Mouse (Mus musculus): ENCODE data around the gene Ovol3. TPM values are rescaled to one million over a fixed set of nuclear protein-coding genes. Genes with fewer than 3 reads are reported as not detected.

The Ovol3 gene
- not detected in 2 replicates for polyA plus RNA-seq (2015; fragmentation: Nextera tagmentation; extraction: Ambion mirVana)

GRCm38 (mm10) chr7:30235625-30236024, at the start of gene Ovol3:
Ovol3 (minus strand) TSS chr7:30235725.
- Histone ChIP-seq H3K4me3 (replicated peaks; ENCODE audit: low read length) (no peak within 1 kb of the TSS), H3K4me2 (ENCODE audit: low read length) (no peak within 1 kb of the TSS), H3K9ac (replicated peaks; ENCODE audit: low read depth, low read length) (no peak within 1 kb of the TSS), H3K27ac (ENCODE audit: low read length) (no peak within 1 kb of the TSS), H3K4me1 (replicated peaks; ENCODE audit: control insufficient read depth, insufficient read depth, low read length) (peaks cover 17% of the 10 kb centered on the region), H3K27me3 (replicated peaks; ENCODE audit: control insufficient read depth, insufficient read depth, low read length) (no peaks in the 10 kb centered on the region), H3K36me3 (ENCODE audit: control insufficient read depth, insufficient read depth) (no peaks in the 10 kb centered on the region), H3K9me3 (ENCODE audit: control insufficient read depth, low read length) (no peaks in the 10 kb centered on the region)
- ATAC-seq = no peak
- 89% methylated on average over 4 of the region's 4 CpGs for WGBS

GRCm38 (mm10) chr7:30282740-30283139, 47.2 kb upstream of the Ovol3 start:
- Histone ChIP-seq H3K9me3 (ENCODE audit: control insufficient read depth, low read length) (no peaks in the 10 kb centered on the region), H3K36me3 (ENCODE audit: control insufficient read depth, insufficient read depth) (no peaks in the 10 kb centered on the region), H3K4me1 (replicated peaks; ENCODE audit: control insufficient read depth, insufficient read depth, low read length) (peaks cover 10% of the 10 kb centered on the region), H3K27me3 (replicated peaks; ENCODE audit: control insufficient read depth, insufficient read depth, low read length) (no peaks in the 10 kb centered on the region), H3K4me2 (ENCODE audit: low read length) (no peak overlapping the region), H3K27ac (ENCODE audit: low read length) (no peak overlapping the region), H3K9ac (replicated peaks; ENCODE audit: low read depth, low read length) (no peak overlapping the region), H3K4me3 (replicated peaks; ENCODE audit: low read length) (no peak overlapping the region)
- 74% methylated on average over 7 of the region's 7 CpGs for WGBS
- ATAC-seq = no peak

- no peaks in the 10 kb centered on the region for H3K9me3 ChIP-seq (ENCODE audit: control insufficient read depth, low read length)
- H3K4me1 ChIP-seq (replicated peaks; ENCODE audit: control insufficient read depth, insufficient read depth, low read length) = peaks cover 10% of the 10 kb centered on the region
- H3K27me3 ChIP-seq (replicated peaks; ENCODE audit: control insufficient read depth, insufficient read depth, low read length) = no peaks in the 10 kb centered on the region
- H3K36me3 ChIP-seq (ENCODE audit: control insufficient read depth, insufficient read depth) = no peaks in the 10 kb centered on the region
- H3K27ac ChIP-seq (ENCODE audit: low read length) = no peak overlapping the region
- no peak overlapping the region for H3K4me3 ChIP-seq (replicated peaks; ENCODE audit: low read length)
- 80% methylated on average over 4 of the region's 4 CpGs for WGBS
- no peak overlapping the region for H3K9ac ChIP-seq (replicated peaks; ENCODE audit: low read depth, low read length)
- no peak for ATAC-seq
- no peak overlapping the region for H3K4me2 ChIP-seq (ENCODE audit: low read length)
Observed at GRCm38 (mm10) chr7:30281522-30281921, 46.0 kb upstream of the Ovol3 start.

- ATAC-seq = peak; percentile 79
- WGBS = under 1% methylated on average over 20 of the region's 20 CpGs
Observed at GRCm38 (mm10) chr7:30280670-30281138, 45.2 kb upstream of the Ovol3 start.

GRCm38 (mm10) chr7:30279951-30280669, 44.6 kb upstream of the Ovol3 start, which contains the start of the genes Thap8 and Wdr62:
Thap8 (plus strand) TSS chr7:30280094.
Wdr62 (minus strand) TSS chr7:30280419.
- peaks cover 10% of the 10 kb centered on the region for H3K4me1 ChIP-seq (replicated peaks; ENCODE audit: control insufficient read depth, insufficient read depth, low read length)
- H3K27me3 ChIP-seq (replicated peaks; ENCODE audit: control insufficient read depth, insufficient read depth, low read length) = no peaks in the 10 kb centered on the region
- H3K4me2 ChIP-seq (ENCODE audit: low read length) = peak within 1 kb of the TSS; percentile 98
- H3K36me3 ChIP-seq (ENCODE audit: control insufficient read depth, insufficient read depth) = no peaks in the 10 kb centered on the region
- H3K27ac ChIP-seq (ENCODE audit: low read length) = peak within 1 kb of the TSS; percentile 100
- WGBS = under 1% methylated on average over 49 of the region's 49 CpGs
- H3K4me3 ChIP-seq (replicated peaks; ENCODE audit: low read length) = peak within 1 kb of the TSS; percentile 81
- H3K9me3 ChIP-seq (ENCODE audit: control insufficient read depth, low read length) = no peaks in the 10 kb centered on the region
- ATAC-seq = peak; percentile 97
- H3K9ac ChIP-seq (replicated peaks; ENCODE audit: low read depth, low read length) = peak within 1 kb of the TSS; percentile 68

More at GRCm38 (mm10) chr7:30280670-30281138, 45.2 kb upstream of the Ovol3 start:
- no peaks in the 10 kb centered on the region for H3K27me3 ChIP-seq (replicated peaks; ENCODE audit: control insufficient read depth, insufficient read depth, low read length)
- peaks cover 10% of the 10 kb centered on the region for H3K4me1 ChIP-seq (replicated peaks; ENCODE audit: control insufficient read depth, insufficient read depth, low read length)
- no peaks in the 10 kb centered on the region for H3K36me3 ChIP-seq (ENCODE audit: control insufficient read depth, insufficient read depth)
- peak overlapping the region; percentile 100 for H3K27ac ChIP-seq (ENCODE audit: low read length)
- peak overlapping the region; percentile 81 for H3K4me3 ChIP-seq (replicated peaks; ENCODE audit: low read length)
- H3K9me3 ChIP-seq (ENCODE audit: control insufficient read depth, low read length) = no peaks in the 10 kb centered on the region
- H3K4me2 ChIP-seq (ENCODE audit: low read length) = peak overlapping the region; percentile 98
- peak overlapping the region; percentile 68 for H3K9ac ChIP-seq (replicated peaks; ENCODE audit: low read depth, low read length)

- 0% methylated on average over 6 of the region's 6 CpGs for WGBS
Observed at GRCm38 (mm10) chr7:30279536-30279935, 44.0 kb upstream of the Ovol3 start.

GRCm38 (mm10) chr7:30278911-30279310, 43.4 kb upstream of the Ovol3 start:
- H3K9me3 ChIP-seq (ENCODE audit: control insufficient read depth, low read length) = no peaks in the 10 kb centered on the region
- H3K9ac ChIP-seq (replicated peaks; ENCODE audit: low read depth, low read length) = no peak overlapping the region
- ATAC-seq = no peak
- no peaks in the 10 kb centered on the region for H3K36me3 ChIP-seq (ENCODE audit: control insufficient read depth, insufficient read depth)
- no peak overlapping the region; the same call in 1 of the 2 replicates for H3K4me2 ChIP-seq (ENCODE audit: low read length)
- WGBS = 65% methylated on average over 2 of the region's 2 CpGs
- no peak overlapping the region for H3K27ac ChIP-seq (ENCODE audit: low read length)
- H3K27me3 ChIP-seq (replicated peaks; ENCODE audit: control insufficient read depth, insufficient read depth, low read length) = no peaks in the 10 kb centered on the region
- H3K4me1 ChIP-seq (replicated peaks; ENCODE audit: control insufficient read depth, insufficient read depth, low read length) = peaks cover 10% of the 10 kb centered on the region
- H3K4me3 ChIP-seq (replicated peaks; ENCODE audit: low read length) = peak overlapping the region; percentile 4; the same call in 1 of the 2 replicates

More at GRCm38 (mm10) chr7:30279536-30279935, 44.0 kb upstream of the Ovol3 start:
- Histone ChIP-seq H3K27ac (ENCODE audit: low read length) (no peak overlapping the region), H3K4me2 (ENCODE audit: low read length) (peak overlapping the region; percentile 98), H3K4me3 (replicated peaks; ENCODE audit: low read length) (peak overlapping the region; percentile 81), H3K27me3 (replicated peaks; ENCODE audit: control insufficient read depth, insufficient read depth, low read length) (no peaks in the 10 kb centered on the region), H3K9ac (replicated peaks; ENCODE audit: low read depth, low read length) (no peak overlapping the region; the same call in 1 of the 2 replicates), H3K9me3 (ENCODE audit: control insufficient read depth, low read length) (no peaks in the 10 kb centered on the region), H3K4me1 (replicated peaks; ENCODE audit: control insufficient read depth, insufficient read depth, low read length) (peaks cover 10% of the 10 kb centered on the region), H3K36me3 (ENCODE audit: control insufficient read depth, insufficient read depth) (no peaks in the 10 kb centered on the region)
- no peak for ATAC-seq

GRCm38 (mm10) chr7:30274383-30274782, 38.9 kb upstream of the Ovol3 start:
- no peaks in the 10 kb centered on the region for H3K36me3 ChIP-seq (ENCODE audit: control insufficient read depth, insufficient read depth)
- peaks cover 3% of the 10 kb centered on the region for H3K4me1 ChIP-seq (replicated peaks; ENCODE audit: control insufficient read depth, insufficient read depth, low read length)
- no peaks in the 10 kb centered on the region for H3K27me3 ChIP-seq (replicated peaks; ENCODE audit: control insufficient read depth, insufficient read depth, low read length)
- no peak overlapping the region for H3K27ac ChIP-seq (ENCODE audit: low read length)
- ATAC-seq = no peak
- H3K4me2 ChIP-seq (ENCODE audit: low read length) = no peak overlapping the region
- no peaks in the 10 kb centered on the region for H3K9me3 ChIP-seq (ENCODE audit: control insufficient read depth, low read length)
- WGBS = 86% methylated on average over 6 of the region's 6 CpGs
- no peak overlapping the region for H3K4me3 ChIP-seq (replicated peaks; ENCODE audit: low read length)
- no peak overlapping the region for H3K9ac ChIP-seq (replicated peaks; ENCODE audit: low read depth, low read length)

GRCm38 (mm10) chr7:30269641-30270040, 34.1 kb upstream of the Ovol3 start:
- no peak overlapping the region for H3K4me3 ChIP-seq (replicated peaks; ENCODE audit: low read length)
- no peaks in the 10 kb centered on the region for H3K9me3 ChIP-seq (ENCODE audit: control insufficient read depth, low read length)
- H3K36me3 ChIP-seq (ENCODE audit: control insufficient read depth, insufficient read depth) = no peaks in the 10 kb centered on the region
- no peak overlapping the region for H3K4me2 ChIP-seq (ENCODE audit: low read length)
- H3K4me1 ChIP-seq (replicated peaks; ENCODE audit: control insufficient read depth, insufficient read depth, low read length) = no peaks in the 10 kb centered on the region
- H3K9ac ChIP-seq (replicated peaks; ENCODE audit: low read depth, low read length) = no peak overlapping the region
- no peaks in the 10 kb centered on the region for H3K27me3 ChIP-seq (replicated peaks; ENCODE audit: control insufficient read depth, insufficient read depth, low read length)
- WGBS = 86% methylated on average over 4 of the region's 4 CpGs
- no peak overlapping the region for H3K27ac ChIP-seq (ENCODE audit: low read length)
- no peak for ATAC-seq
